Mouse (Mus musculus) embryonic facial prominence, embryonic 12.5 days (tissue): ENCODE results near the gene Ubn1. TPM values are rescaled to one million over a fixed set of nuclear protein-coding genes. Genes with fewer than 3 reads are reported as not detected.

Source experiments
- ATAC-seq: fragments of 200-750 bp; cut with Nextera tagmentation; 2 replicates; pipeline ENCODE4 v1.8.0; 2017; ENCODE audit not compliant: insufficient number of reproducible peaks, insufficient read depth, low FRiP score, low TSS enrichment
- H3K27ac ChIP-seq: fragments of 300-500 bp; sonication (generic); 2 replicates; pipeline ENCODE4 v1.5.1; 2016; ENCODE audit warnings: mild to moderate bottlenecking
- H3K27me3 ChIP-seq: fragments of 300-500 bp; sonication (generic); 2 replicates; pipeline ENCODE4 v1.6.1; 2016; ENCODE audit warnings: mild to moderate bottlenecking, moderate library complexity
- H3K36me3 ChIP-seq: fragments of 300-500 bp; sonication (generic); 2 replicates; pipeline ENCODE4 v1.6.1; 2016; ENCODE audit warnings: mild to moderate bottlenecking
- H3K4me1 ChIP-seq: fragments of 300-500 bp; sonication (generic); 2 replicates; pipeline ENCODE4 v1.6.1; 2016
- H3K4me2 ChIP-seq: fragments of 300-500 bp; sonication (generic); replicated peaks from 2 replicates; pipeline ENCODE4 v1.6.1; 2016; ENCODE audit warnings: mild to moderate bottlenecking, moderate library complexity
- H3K4me3 ChIP-seq: fragments of 300-500 bp; sonication (generic); 2 replicates; pipeline ENCODE4 v1.5.1; 2016; ENCODE audit warnings: mild to moderate bottlenecking
- H3K9ac ChIP-seq: fragments of 300-500 bp; sonication (generic); 2 replicates; pipeline ENCODE4 v1.6.1; 2016; ENCODE audit warnings: mild to moderate bottlenecking, moderate library complexity
- H3K9me3 ChIP-seq: fragments of 300-500 bp; sonication (generic); 2 replicates; pipeline ENCODE4 v1.6.1; 2016; ENCODE audit warnings: mild to moderate bottlenecking, moderate library complexity
- WGBS: fragments of 180-500 bp; shearing (Covaris S2); methylation state at CpG from one replicate; pipeline ENCODE4 v1.1.7; 2016; 5-methylcytosine and 5-hydroxymethylcytosine counted together
- polyA plus RNA-seq: library from polyadenylated mRNA; unstranded; fragments of >200 nt; fragmentation: Nextera tagmentation; extraction: Ambion mirVana; gene quantifications from 2 replicates; pipeline ENCODE4 v1.2.1, GENCODE M21; 2016

Ubn1 gene
- polyA plus RNA-seq, 1 experiment from 2014 or later, result 26.9 TPM

DNA sequence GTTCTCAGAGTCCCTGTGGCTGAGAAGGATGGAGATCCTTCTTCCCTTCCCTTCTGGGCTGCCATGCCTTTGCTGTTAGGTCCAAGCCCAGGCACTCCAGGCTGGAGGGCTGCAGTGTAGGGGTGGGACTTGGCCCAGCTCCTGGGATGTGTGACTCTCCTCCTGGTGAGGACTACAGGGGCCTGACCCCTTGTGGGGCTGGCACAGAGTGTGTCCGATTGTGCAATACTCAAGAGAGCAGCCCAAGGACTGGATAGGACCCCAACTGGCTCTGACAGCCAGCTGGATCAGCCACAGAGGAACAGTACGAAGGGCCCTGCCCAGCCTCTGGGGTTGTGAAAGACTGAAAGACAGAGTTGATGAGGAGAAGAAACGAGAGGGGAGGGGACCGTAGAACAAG, 80.9 kb downstream of the Ubn1 start:
- Histone ChIP-seq H3K9ac (no peak overlapping the region), H3K4me1 (peaks cover 9% of the 10 kb centered on the region), H3K4me3 (no peak overlapping the region), H3K36me3 (no peaks in the 10 kb centered on the region), H3K4me2 (no peak overlapping the region), H3K27me3 (peaks cover 65% of the 10 kb centered on the region), H3K9me3 (no peaks in the 10 kb centered on the region), H3K27ac (no peak overlapping the region)
- 11% methylated on average over 4 of the region's 4 CpGs for WGBS
- ATAC-seq, result no peak

GRCm38 (mm10) chr16:5131251-5131922, 81.5 kb downstream of the Ubn1 start:
- WGBS, result 3% methylated on average over 25 of the region's 25 CpGs
- no peak for ATAC-seq
- Histone ChIP-seq H3K27me3 (peaks cover 65% of the 10 kb centered on the region), H3K4me3 (peak overlapping the region; percentile 40; the same call in 1 of the 2 replicates), H3K9ac (no peak overlapping the region), H3K27ac (no peak overlapping the region), H3K36me3 (no peaks in the 10 kb centered on the region), H3K4me1 (peaks cover 9% of the 10 kb centered on the region), H3K4me2 (peak overlapping the region; percentile 55), H3K9me3 (no peaks in the 10 kb centered on the region)

- peak within 1 kb of the TSS; percentile 24 for H3K9ac ChIP-seq
- 2% methylated on average over 36 of the region's 39 CpGs for WGBS
- no peaks in the 10 kb centered on the region for H3K36me3 ChIP-seq
- no peak within 1 kb of the TSS for H3K27ac ChIP-seq
- H3K27me3 ChIP-seq, result peaks cover 65% of the 10 kb centered on the region
- H3K4me1 ChIP-seq, result peaks cover 9% of the 10 kb centered on the region
- H3K4me2 ChIP-seq, result peak within 1 kb of the TSS; percentile 55
- no peak for ATAC-seq
- H3K9me3 ChIP-seq, result no peaks in the 10 kb centered on the region
- peak within 1 kb of the TSS; percentile 40 for H3K4me3 ChIP-seq
Measured at GRCm38 (mm10) chr16:5132401-5132801, 82.5 kb downstream of the Ubn1 start, which contains the start of gene Ppl. Gene Ppl, minus strand, starts transcription at chr16:5132421.

- no peak for ATAC-seq
- H3K27me3 ChIP-seq, result peaks cover 53% of the 10 kb centered on the region
- no peaks in the 10 kb centered on the region for H3K36me3 ChIP-seq
- WGBS, result 68% methylated on average over 14 of the region's 14 CpGs
- H3K4me2 ChIP-seq, result no peak overlapping the region
- H3K27ac ChIP-seq, result no peak overlapping the region
- H3K9me3 ChIP-seq, result no peaks in the 10 kb centered on the region
- peaks cover 9% of the 10 kb centered on the region for H3K4me1 ChIP-seq
- H3K4me3 ChIP-seq, result no peak overlapping the region
- H3K9ac ChIP-seq, result no peak overlapping the region
Measured at GRCm38 (mm10) chr16:5134623-5135330, 84.9 kb downstream of the Ubn1 start.

DNA sequence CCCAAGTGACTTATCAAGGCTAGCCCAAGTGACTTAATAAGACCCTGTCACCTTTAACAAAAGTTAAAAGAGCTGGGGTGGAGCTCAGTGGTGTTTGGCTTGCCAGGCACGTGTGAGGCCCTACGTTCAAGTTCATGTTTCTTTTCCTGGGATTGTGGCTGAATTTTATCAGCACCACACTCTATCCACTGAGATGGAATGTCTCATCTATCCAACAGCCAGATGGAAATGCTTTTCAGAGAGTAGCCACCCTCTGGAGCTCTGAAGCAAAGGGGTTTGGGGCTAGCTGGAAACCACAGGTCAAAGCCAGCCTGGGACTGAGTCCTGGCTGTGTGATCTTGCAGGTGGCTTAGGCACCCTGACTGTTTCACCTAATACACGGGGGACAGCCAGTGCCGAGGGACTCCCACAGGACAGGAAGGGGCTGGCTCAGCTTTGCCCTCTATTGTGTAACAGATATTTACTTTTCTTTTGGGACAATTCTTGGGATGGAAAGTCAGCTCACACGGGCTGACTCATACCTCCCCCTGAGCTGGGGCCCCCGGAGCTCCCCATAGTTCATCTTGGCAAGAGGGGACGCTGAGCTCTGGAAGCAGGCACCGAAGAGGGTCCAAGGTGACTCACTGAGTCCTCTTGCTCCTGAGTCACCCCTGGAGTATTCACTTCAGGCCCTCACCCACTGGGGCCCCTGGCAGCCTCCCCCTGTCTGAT, 85.8 kb downstream of the Ubn1 start:
- H3K4me1 ChIP-seq, result peaks cover 9% of the 10 kb centered on the region
- H3K27ac ChIP-seq, result no peak overlapping the region
- ATAC-seq, result no peak
- H3K4me2 ChIP-seq, result no peak overlapping the region
- H3K9me3 ChIP-seq, result no peaks in the 10 kb centered on the region
- no peaks in the 10 kb centered on the region for H3K36me3 ChIP-seq
- H3K4me3 ChIP-seq, result no peak overlapping the region
- H3K27me3 ChIP-seq, result peaks cover 43% of the 10 kb centered on the region
- H3K9ac ChIP-seq, result no peak overlapping the region
- 71% methylated on average over 8 of the region's 8 CpGs for WGBS

Other genes starting within 250 kb of the Ubn1 start
- 0.50 and 0.67 TPM in 2 replicates for gene 4930562C15Rik, start 214.6 kb upstream of the Ubn1 start, polyA plus RNA-seq
- gene Ubald1, start 169.7 kb upstream of the Ubn1 start, polyA plus RNA-seq, result 31.2 and 32.7 TPM in 2 replicates
- gene Mgrn1, start 163.8 kb upstream of the Ubn1 start, polyA plus RNA-seq, result 91.9 and 93.4 TPM in 2 replicates
- 171 and 177 TPM in 2 replicates for gene Nudt16l1, start 111.3 kb upstream of the Ubn1 start, polyA plus RNA-seq
- gene Anks3, start 85.9 kb upstream of the Ubn1 start, polyA plus RNA-seq, result 64.3 and 69.2 TPM in 2 replicates
- not detected in 2 replicates for gene Sept12, start 52.2 kb upstream of the Ubn1 start, polyA plus RNA-seq
- gene Smim22, start 42.8 kb upstream of the Ubn1 start, polyA plus RNA-seq, result 3.6 and 3.9 TPM in 2 replicates
- gene Rogdi, start 36.5 kb upstream of the Ubn1 start, polyA plus RNA-seq, result 65.1 and 74.9 TPM in 2 replicates
- gene Glyr1, start 194 bp upstream of the Ubn1 start, polyA plus RNA-seq, result 169 and 172 TPM in 2 replicates
- gene Ppl, start 82.4 kb downstream of the Ubn1 start, polyA plus RNA-seq, result 3.2 and 3.3 TPM in 2 replicates
- 0.13 TPM in 1 of 2 replicates, not detected in the other for gene Sec14l5, start 97.1 kb downstream of the Ubn1 start, polyA plus RNA-seq
- gene Nagpa, start 154.0 kb downstream of the Ubn1 start, polyA plus RNA-seq, result 14.6 and 17.1 TPM in 2 replicates
- 2.1 and 2.3 TPM in 2 replicates for gene AU021092, start 172.2 kb downstream of the Ubn1 start, polyA plus RNA-seq
- 30.8 and 31.3 TPM in 2 replicates for gene Alg1, start 183.6 kb downstream of the Ubn1 start, polyA plus RNA-seq
- gene Eef2kmt, start 205.9 kb downstream of the Ubn1 start, polyA plus RNA-seq, result 14.7 and 15.3 TPM in 2 replicates